Mouse (Mus musculus) E14TG2a.4 (cell line): Measurements from ENCODE around the gene Cpsf6.

Experiments
- CTCF ChIP-seq: conservative IDR thresholded peaks from 2 replicates; pipeline ENCODE4 v1.5.1; 2014; ENCODE audit warnings: low read length
- NANOG ChIP-seq: IDR thresholded peaks from 2 replicates; pipeline ENCODE4 v1.6.1; 2014; ENCODE audit warnings: borderline replicate concordance, low read length, mixed read lengths
- POU5F1 ChIP-seq: IDR thresholded peaks from 2 replicates; pipeline ENCODE4 v1.6.1; 2014; ENCODE audit warnings: low read length, borderline replicate concordance

GRCm38 (mm10) chr10:117322630-117323029, 57.2 kb downstream of the Cpsf6 start:
- TF ChIP-seq CTCF (no peak), NANOG (no peak), POU5F1 (no peak)
